Comparison of ENCODE assay signal across 16 mouse cellular contexts in the genomic region with DNA sequence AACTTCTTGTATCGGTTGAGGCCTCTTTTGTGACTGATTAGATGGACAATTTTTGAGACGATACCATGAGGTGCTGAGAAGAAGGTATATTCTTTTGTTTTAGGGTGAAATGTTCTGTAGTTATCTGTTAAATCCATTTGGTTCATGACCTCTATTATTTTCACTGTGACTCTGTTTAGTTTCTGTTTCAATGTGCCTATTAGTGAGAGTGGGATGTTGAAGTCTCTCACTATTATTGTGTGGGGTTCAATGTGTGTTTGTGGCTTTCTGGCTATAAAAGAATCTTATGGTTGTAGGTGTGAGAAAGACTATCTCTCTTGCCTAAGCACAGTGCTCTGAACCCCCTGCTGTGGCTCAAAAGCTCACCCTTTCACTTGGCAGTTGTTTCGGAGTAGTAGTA.
"Had no signal": no experiment of that assay in that cellular context is flagged by ENCODE, and none has a peak within 500 bp of the region (broad histone marks: within the 10 kb centered on the region; RNA-seq: fewer than 3 reads in every experiment).

No protein-coding gene starts in this region.

- DNase-seq: lung, adult 18-20 months; lung, embryonic 14.5 days; lung, postnatal 10 days; lung, postnatal 4 days; midbrain, embryonic 14.5 days; retina, postnatal 1 day; right cerebral cortex, adult 18-20 months; right cerebral cortex, postnatal 25 days; right cerebral cortex, postnatal 4 days; spleen, adult 18-20 months; thymus, adult 18-20 months; thymus, postnatal 14 days; thymus, postnatal 36 days had no signal

- H3K4me3 ChIP-seq: midbrain, embryonic 10.5 days; midbrain, embryonic 12.5 days; neural tube, embryonic 12.5 days had no signal

- H3K27ac ChIP-seq: midbrain, embryonic 10.5 days; midbrain, embryonic 12.5 days; neural tube, embryonic 12.5 days had no signal
